Mouse (Mus musculus): ENCODE measurements at regions not wholly inside any gene's neighbourhood (a gene's known extent, or its start where the extent isn't known, plus 50 kb on each side); places are given as distances from the start of the nearest gene placed in this dataset.
A peak's percentile ranks its signal among the peaks of the same experiment; 100 is the strongest.

GRCm38 (mm10) chr9:115724063-115724462, 185.2 kb upstream of the Gadl1 start:
- 34% methylated on average over 2 of the region's 2 CpGs for WGBS
- H3K9ac ChIP-seq = no peak overlapping the region
- H3K9me3 ChIP-seq (replicated peaks) = peaks cover 12% of the 10 kb centered on the region; the same call in 1 of the 2 replicates
- H3K4me2 ChIP-seq = no peak overlapping the region
- no peak for ATAC-seq (ENCODE audit: insufficient number of reproducible peaks, low FRiP score)
- H3K27ac ChIP-seq (ENCODE audit: poor library complexity, severe bottlenecking) = no peak overlapping the region
- H3K36me3 ChIP-seq = no peaks in the 10 kb centered on the region
- H3K27me3 ChIP-seq (replicated peaks) = no peaks in the 10 kb centered on the region
- H3K4me3 ChIP-seq = no peak overlapping the region
- peaks cover 10% of the 10 kb centered on the region for H3K4me1 ChIP-seq (replicated peaks)

DNA sequence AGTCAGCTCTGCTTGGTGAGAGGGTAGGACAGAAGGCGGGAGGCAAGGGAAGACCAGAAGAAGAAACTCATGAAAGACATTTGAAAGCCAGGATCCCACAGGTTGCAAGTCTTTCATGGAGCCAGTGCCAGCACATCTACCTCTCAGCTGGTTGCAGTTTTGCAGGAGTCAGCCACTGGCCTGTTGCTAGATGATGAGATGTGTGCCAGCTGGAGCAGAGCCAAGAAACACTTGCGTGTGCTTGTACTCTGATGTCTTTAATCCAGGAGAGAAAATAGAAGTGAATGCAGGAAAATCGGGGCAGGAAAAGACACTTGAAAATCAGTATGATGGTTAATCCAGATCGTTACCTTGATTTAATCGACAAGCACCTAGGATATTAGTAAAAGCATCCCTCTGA, 181.9 kb upstream of the Gadl1 start:
- H3K27me3 ChIP-seq (replicated peaks) = no peaks in the 10 kb centered on the region
- peaks cover 9% of the 10 kb centered on the region; the same call in 1 of the 2 replicates for H3K9me3 ChIP-seq (replicated peaks)
- no peak overlapping the region for H3K9ac ChIP-seq
- H3K4me3 ChIP-seq = no peak overlapping the region
- peaks cover 10% of the 10 kb centered on the region for H3K4me1 ChIP-seq (replicated peaks)
- H3K4me2 ChIP-seq = no peak overlapping the region
- no peaks in the 10 kb centered on the region for H3K36me3 ChIP-seq
- WGBS = 54% methylated on average over 5 of the region's 5 CpGs
- ATAC-seq (ENCODE audit: insufficient number of reproducible peaks, low FRiP score) = no peak; the same call in 1 of the 2 replicates
- H3K27ac ChIP-seq (ENCODE audit: poor library complexity, severe bottlenecking) = no peak overlapping the region

DNA sequence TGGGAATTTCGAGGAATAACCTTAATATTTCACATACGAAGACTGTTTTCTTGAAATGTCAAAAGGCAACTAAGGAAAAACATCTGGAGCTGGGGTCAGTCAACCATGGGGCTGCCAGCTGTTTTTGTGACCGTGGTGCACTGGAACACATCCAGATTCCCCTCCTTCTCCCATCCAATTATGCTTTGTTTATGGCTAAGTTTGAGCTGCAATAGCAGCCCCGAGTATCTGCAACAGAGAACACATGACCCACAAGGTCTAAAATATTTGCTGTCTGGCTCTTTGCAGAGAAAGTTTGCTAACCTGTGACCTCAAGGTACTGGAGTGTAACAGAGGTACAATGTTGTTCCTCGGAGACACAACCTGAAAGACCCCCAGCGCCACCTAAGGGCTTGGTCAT, 177.7 kb upstream of the Gadl1 start:
- peaks cover 10% of the 10 kb centered on the region for H3K4me1 ChIP-seq (replicated peaks)
- H3K27ac ChIP-seq (ENCODE audit: poor library complexity, severe bottlenecking) = no peak overlapping the region
- no peak overlapping the region for H3K4me3 ChIP-seq
- H3K9me3 ChIP-seq (replicated peaks) = no peaks in the 10 kb centered on the region
- H3K36me3 ChIP-seq = no peaks in the 10 kb centered on the region
- no peak overlapping the region for H3K9ac ChIP-seq
- no peak for ATAC-seq (ENCODE audit: insufficient number of reproducible peaks, low FRiP score)
- 70% methylated on average over 6 of the region's 6 CpGs for WGBS
- H3K4me2 ChIP-seq = no peak overlapping the region
- no peaks in the 10 kb centered on the region for H3K27me3 ChIP-seq (replicated peaks)

DNA sequence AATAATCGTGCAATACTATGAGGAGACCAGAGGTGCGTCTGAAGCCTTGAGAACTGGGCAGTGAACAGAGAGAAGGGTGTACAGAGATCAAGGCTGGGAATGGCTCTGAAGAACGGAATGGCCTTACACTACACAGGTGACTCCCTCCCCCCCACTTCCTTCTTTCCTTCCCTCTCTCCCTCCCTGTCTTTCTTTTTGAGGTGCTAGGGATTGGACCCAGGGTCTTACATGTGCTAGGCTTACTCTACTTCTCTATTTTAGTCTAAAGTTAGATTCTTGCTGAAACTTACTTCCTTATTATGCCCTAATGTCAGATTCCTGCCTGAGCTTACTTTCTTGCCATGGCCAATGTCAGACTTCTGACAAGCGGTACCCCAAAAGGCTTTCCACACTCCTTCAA, 176.2 kb upstream of the Gadl1 start:
- Histone ChIP-seq H3K27me3 (replicated peaks) (no peaks in the 10 kb centered on the region), H3K4me2 (no peak overlapping the region), H3K36me3 (no peaks in the 10 kb centered on the region), H3K4me3 (no peak overlapping the region), H3K27ac (ENCODE audit: poor library complexity, severe bottlenecking) (no peak overlapping the region), H3K9ac (no peak overlapping the region), H3K9me3 (replicated peaks) (no peaks in the 10 kb centered on the region), H3K4me1 (replicated peaks) (no peaks in the 10 kb centered on the region)
- 82% methylated on average over 4 of the region's 4 CpGs for WGBS
- ATAC-seq (ENCODE audit: insufficient number of reproducible peaks, low FRiP score) = no peak

DNA sequence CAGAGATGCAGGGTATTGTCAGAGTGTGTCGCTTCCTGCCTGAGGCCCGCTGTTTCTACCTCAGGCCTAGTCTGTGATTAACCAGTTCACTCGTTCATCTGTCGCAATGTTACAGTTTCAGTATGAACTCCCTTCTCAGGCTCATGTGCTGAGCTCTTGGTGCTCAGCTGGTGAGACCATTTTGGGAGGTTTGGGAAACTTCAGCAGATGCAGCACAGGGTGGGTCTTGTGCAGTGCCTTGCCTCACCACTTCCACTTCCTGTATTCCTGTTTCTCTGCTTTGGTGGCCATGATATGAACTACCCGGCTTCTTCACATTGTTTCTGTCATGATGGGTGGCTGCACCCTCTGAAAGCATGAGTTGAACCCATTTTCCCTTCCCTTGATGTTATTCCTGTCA, 169.3 kb upstream of the Gadl1 start:
- Histone ChIP-seq H3K4me3 (no peak overlapping the region), H3K27me3 (replicated peaks) (no peaks in the 10 kb centered on the region), H3K4me2 (no peak overlapping the region), H3K27ac (ENCODE audit: poor library complexity, severe bottlenecking) (no peak overlapping the region), H3K9me3 (replicated peaks) (0 out of 2 replicates have a peak, but pooled peaks cover 6% of the 10 kb centered on the region), H3K4me1 (replicated peaks) (no peaks in the 10 kb centered on the region), H3K9ac (no peak overlapping the region), H3K36me3 (no peaks in the 10 kb centered on the region)
- no peak for ATAC-seq (ENCODE audit: insufficient number of reproducible peaks, low FRiP score)
- WGBS = 67% methylated on average over 5 of the region's 5 CpGs

- H3K27ac ChIP-seq (ENCODE audit: poor library complexity, severe bottlenecking) = no peak overlapping the region
- WGBS = 49% methylated on average over 9 of the region's 9 CpGs
- H3K9ac ChIP-seq = no peak overlapping the region
- H3K4me3 ChIP-seq = no peak overlapping the region
- no peaks in the 10 kb centered on the region for H3K4me1 ChIP-seq (replicated peaks)
- ATAC-seq (ENCODE audit: insufficient number of reproducible peaks, low FRiP score) = no peak
- H3K36me3 ChIP-seq = no peaks in the 10 kb centered on the region
- no peaks in the 10 kb centered on the region for H3K27me3 ChIP-seq (replicated peaks)
- no peak overlapping the region for H3K4me2 ChIP-seq
- H3K9me3 ChIP-seq (replicated peaks) = 0 out of 2 replicates have a peak, but pooled peaks cover 8% of the 10 kb centered on the region
Measured at GRCm38 (mm10) chr9:115746436-115746835, 162.8 kb upstream of the Gadl1 start.

GRCm38 (mm10) chr9:115760496-115760895, 148.8 kb upstream of the Gadl1 start:
- Histone ChIP-seq H3K4me1 (replicated peaks) (peaks cover 40% of the 10 kb centered on the region), H3K27ac (ENCODE audit: poor library complexity, severe bottlenecking) (peak overlapping the region; percentile 74), H3K27me3 (replicated peaks) (no peaks in the 10 kb centered on the region), H3K4me3 (no peak overlapping the region), H3K9me3 (replicated peaks) (0 out of 2 replicates have a peak, but pooled peaks cover 3% of the 10 kb centered on the region), H3K4me2 (peak overlapping the region; percentile 43), H3K36me3 (no peaks in the 10 kb centered on the region), H3K9ac (no peak overlapping the region)
- ATAC-seq (ENCODE audit: insufficient number of reproducible peaks, low FRiP score) = peak; percentile 85
- WGBS = 0% methylated on average over 2 of the region's 2 CpGs

DNA sequence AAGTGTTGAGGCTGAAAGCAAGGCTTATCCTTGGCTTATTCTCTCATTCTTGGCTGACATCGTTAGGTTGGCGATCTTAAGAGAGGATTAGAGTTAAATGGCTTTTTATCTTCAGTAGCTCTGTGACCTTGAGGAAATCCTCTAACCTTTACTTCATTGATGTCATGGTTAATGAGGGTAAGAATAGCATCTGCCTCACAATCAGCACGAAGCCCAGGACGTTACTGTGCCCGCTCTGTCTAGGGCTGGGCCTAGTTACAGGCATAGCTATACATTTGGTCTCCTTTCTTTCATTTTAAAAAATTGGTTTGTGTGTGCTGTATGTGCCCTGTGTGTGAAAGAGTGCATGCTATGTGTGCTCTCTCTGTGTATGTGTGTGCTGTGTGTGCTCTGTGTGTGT, 145.1 kb upstream of the Gadl1 start:
- H3K9me3 ChIP-seq (replicated peaks) = no peaks in the 10 kb centered on the region
- peak overlapping the region; percentile 45; the same call in 1 of the 2 replicates for H3K27ac ChIP-seq (ENCODE audit: poor library complexity, severe bottlenecking)
- peak; percentile 22; the same call in 1 of the 2 replicates for ATAC-seq (ENCODE audit: insufficient number of reproducible peaks, low FRiP score)
- peak overlapping the region; percentile 38; the same call in 1 of the 2 replicates for H3K4me2 ChIP-seq
- no peaks in the 10 kb centered on the region for H3K36me3 ChIP-seq
- H3K4me3 ChIP-seq = no peak overlapping the region
- no peaks in the 10 kb centered on the region for H3K27me3 ChIP-seq (replicated peaks)
- WGBS = 35% methylated on average over 5 of the region's 5 CpGs
- H3K9ac ChIP-seq = no peak overlapping the region
- H3K4me1 ChIP-seq (replicated peaks) = peaks cover 40% of the 10 kb centered on the region

DNA sequence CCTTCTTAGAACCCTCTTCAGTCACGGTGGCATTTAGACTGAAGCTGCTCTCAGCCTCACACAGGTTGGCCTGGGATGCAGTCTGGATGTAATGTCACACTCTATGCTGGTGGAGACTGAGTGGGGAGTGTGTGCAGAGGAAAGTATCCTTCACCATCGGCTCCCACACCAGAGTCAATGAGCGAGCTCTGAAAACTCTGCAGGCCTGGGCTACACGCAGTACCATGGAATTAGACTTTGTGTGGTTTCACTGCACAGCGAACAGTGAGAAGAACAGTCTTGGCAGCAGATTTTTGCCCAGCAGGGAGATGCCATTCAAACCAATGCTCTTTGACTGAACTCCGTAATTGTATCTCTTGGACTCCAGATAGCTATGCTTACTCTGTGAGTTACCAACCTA, 142.8 kb upstream of the Gadl1 start:
- Histone ChIP-seq H3K9ac (no peak overlapping the region), H3K4me2 (no peak overlapping the region), H3K27ac (ENCODE audit: poor library complexity, severe bottlenecking) (no peak overlapping the region), H3K27me3 (replicated peaks) (no peaks in the 10 kb centered on the region), H3K4me3 (no peak overlapping the region), H3K36me3 (no peaks in the 10 kb centered on the region), H3K4me1 (replicated peaks) (peaks cover 25% of the 10 kb centered on the region), H3K9me3 (replicated peaks) (no peaks in the 10 kb centered on the region)
- WGBS = 77% methylated on average over 6 of the region's 6 CpGs
- ATAC-seq (ENCODE audit: insufficient number of reproducible peaks, low FRiP score) = no peak

DNA sequence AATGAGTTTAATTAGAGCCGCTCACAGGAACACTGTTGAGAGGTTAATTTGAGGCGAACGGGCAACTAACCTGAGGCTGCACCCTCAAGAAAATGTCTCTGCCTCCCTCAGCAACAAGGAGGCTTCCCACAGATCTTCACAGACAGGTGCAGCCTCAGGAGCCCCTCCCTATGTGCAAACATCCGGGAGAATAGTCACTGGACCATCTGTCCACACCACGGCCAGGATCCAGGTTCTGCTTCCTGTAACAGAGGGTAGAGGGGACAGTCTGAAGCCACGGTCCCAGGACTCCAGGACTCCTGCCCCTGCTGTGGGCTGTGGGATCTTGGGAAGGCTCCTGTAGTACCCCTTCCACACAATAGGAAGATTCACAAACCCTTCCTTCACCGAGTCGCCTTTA, 134.1 kb upstream of the Gadl1 start:
- H3K9ac ChIP-seq = no peak overlapping the region
- no peaks in the 10 kb centered on the region for H3K27me3 ChIP-seq (replicated peaks)
- H3K4me2 ChIP-seq = no peak overlapping the region
- H3K4me3 ChIP-seq = no peak overlapping the region
- peaks cover 13% of the 10 kb centered on the region for H3K4me1 ChIP-seq (replicated peaks)
- H3K9me3 ChIP-seq (replicated peaks) = no peaks in the 10 kb centered on the region
- 76% methylated on average over 8 of the region's 8 CpGs for WGBS
- ATAC-seq (ENCODE audit: insufficient number of reproducible peaks, low FRiP score) = no peak
- no peaks in the 10 kb centered on the region for H3K36me3 ChIP-seq
- H3K27ac ChIP-seq (ENCODE audit: poor library complexity, severe bottlenecking) = no peak overlapping the region

DNA sequence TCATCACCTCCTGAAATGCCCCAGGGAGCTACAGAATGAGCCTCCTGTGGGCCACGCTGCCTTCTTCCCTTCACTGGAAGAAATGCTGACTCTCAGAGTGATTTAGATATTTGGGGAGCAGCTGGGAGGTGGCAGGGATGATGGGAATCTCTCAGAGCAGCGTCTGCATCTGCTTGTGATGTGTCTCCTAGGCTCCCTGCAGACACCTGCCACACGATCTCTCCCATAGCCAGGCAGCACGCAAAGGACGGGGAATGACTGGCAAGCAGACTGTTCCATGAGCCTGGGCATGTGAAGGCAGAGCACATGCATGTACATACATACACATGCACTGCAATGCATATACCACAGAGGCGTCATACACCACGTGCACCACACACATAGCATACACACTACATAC, 133.4 kb upstream of the Gadl1 start:
- no peak overlapping the region for H3K9ac ChIP-seq
- ATAC-seq (ENCODE audit: insufficient number of reproducible peaks, low FRiP score) = no peak

More for the DNA sequence above, 133.4 kb upstream of the Gadl1 start:
- H3K4me1 ChIP-seq (replicated peaks) = peaks cover 13% of the 10 kb centered on the region
- H3K4me2 ChIP-seq = no peak overlapping the region
- no peaks in the 10 kb centered on the region for H3K27me3 ChIP-seq (replicated peaks)
- H3K4me3 ChIP-seq = no peak overlapping the region
- H3K27ac ChIP-seq (ENCODE audit: poor library complexity, severe bottlenecking) = no peak overlapping the region
- 0 out of 2 replicates have a peak, but pooled peaks cover 3% of the 10 kb centered on the region for H3K9me3 ChIP-seq (replicated peaks)
- 83% methylated on average over 7 of the region's 7 CpGs for WGBS
- H3K36me3 ChIP-seq = no peaks in the 10 kb centered on the region
